Mouse (Mus musculus) forelimb bud, embryonic 11.5 days (tissue): ENCODE data around the gene Olfr1294.

Experiments
- DNase-seq: peaks from one replicate; pipeline ENCODE4 v3.0.0-alpha.2; 2012; ENCODE audit warnings: low read depth, low spot score

The Olfr1294 gene

GRCm38 (mm10) chr2:111540191-111540590, at the start of gene Olfr1294:
TSS of gene Olfr1294 (minus strand) at chr2:111540291.
- no peak for DNase-seq

DNA sequence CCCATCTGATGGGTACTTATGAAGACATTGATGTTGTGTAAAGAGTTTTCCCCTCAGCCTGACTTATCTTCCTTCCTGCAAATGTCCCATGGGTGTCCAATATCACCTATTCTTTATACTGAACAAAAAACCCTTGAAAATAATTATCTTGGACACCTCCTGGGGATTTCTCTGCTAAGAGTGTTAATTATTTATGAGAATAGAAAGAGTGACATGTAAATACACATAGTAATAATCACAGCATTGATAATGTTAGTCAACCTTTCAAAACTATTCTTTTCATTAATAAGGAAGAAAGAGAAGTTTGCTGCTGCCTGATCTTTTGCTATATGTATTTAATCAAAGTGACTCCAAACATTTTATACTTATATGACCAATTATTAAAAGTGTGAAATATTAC, 29.5 kb upstream of the Olfr1294 start, which contains the start of gene Olfr1295:
Olfr1295 (minus strand) TSS at position 101 of the 400 bp plus-strand sequence.
- no peak for DNase-seq

DNA sequence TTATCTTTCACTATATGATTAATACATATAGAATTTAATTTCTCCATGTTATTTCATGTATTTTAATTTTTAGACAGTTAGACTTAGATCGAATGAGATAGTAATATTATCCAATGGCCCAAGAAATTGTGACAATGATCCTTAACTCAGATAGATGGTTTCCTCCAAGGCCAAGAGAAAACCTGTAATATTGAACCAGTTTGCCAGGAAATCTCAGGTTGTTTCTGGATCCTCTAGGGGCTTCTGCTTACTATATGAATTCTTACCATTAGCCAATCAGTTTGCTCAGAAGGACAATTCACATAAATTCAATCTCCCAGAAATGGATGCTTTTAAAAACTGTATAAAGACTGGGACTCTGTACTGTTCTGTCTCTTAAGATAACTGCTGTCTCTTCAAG, 15.2 kb downstream of the Olfr1294 start, which contains the start of gene Olfr1293-ps:
Olfr1293-ps (plus strand) TSS at position 301 of the 400 bp plus-strand sequence.
- no peak for DNase-seq

GRCm38 (mm10) chr2:111517451-111517850, 22.6 kb downstream of the Olfr1294 start:
- no peak for DNase-seq

DNA sequence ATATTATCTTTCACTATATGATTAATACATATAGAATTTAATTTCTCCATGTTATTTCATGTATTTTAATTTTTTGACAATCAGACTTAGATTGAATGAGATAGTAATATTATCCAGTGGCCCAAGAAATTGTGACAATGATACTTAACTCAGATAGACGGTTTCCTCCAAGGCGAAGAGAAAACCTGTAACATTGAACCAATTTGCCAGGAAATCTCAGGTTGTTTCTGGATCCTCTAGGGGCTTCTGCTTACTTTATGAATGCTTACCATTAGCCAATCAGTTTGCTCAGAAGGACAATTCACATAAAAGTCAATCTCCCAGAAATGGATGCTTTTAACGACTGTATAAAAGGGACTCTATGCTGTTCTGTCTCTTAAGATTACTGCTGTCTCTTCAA, 43.2 kb downstream of the Olfr1294 start, which contains the start of gene Olfr1291-ps1:
Olfr1291-ps1 (plus strand) TSS at position 301 of the 400 bp plus-strand sequence.
- DNase-seq, result no peak

DNA sequence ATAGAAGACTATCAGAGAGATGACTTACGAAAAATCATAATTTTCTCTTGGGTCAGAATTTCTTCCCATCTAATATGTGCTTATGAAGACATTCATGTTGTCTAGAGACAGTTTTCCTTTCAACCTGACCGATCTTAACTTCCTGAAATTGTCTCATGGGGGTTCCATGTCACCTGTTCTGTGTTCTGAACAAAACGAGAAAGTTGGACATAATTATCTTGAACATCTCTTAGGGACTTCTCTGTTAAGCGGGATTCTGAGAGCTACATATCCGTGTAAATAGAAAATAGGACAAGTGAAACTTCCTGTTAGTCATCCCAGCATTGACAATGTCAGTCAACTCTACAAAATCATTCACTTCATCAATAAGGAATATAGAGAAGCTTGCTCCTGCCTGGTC, 46.4 kb downstream of the Olfr1294 start, which contains the start of gene Olfr1290:
Olfr1290 (minus strand) TSS at position 101 of the 400 bp plus-strand sequence.
- DNase-seq, result no peak
